Mouse (Mus musculus) cerebellum, postnatal 25 days (tissue): ENCODE measurements around the gene Gabbr1.
"Not testable (repeated sequence)": the region's sequence is repeated elsewhere in the genome, so short reads cannot be mapped to it uniquely, and the experiment has no call there.

ENCODE experiments used
- DNase-seq, 2 experiments: peaks; one replicate each; pipeline ENCODE4 v3.0.0; 2021; ENCODE audit warnings: mixed read lengths in 2 of 2

Gabbr1 gene

DNA sequence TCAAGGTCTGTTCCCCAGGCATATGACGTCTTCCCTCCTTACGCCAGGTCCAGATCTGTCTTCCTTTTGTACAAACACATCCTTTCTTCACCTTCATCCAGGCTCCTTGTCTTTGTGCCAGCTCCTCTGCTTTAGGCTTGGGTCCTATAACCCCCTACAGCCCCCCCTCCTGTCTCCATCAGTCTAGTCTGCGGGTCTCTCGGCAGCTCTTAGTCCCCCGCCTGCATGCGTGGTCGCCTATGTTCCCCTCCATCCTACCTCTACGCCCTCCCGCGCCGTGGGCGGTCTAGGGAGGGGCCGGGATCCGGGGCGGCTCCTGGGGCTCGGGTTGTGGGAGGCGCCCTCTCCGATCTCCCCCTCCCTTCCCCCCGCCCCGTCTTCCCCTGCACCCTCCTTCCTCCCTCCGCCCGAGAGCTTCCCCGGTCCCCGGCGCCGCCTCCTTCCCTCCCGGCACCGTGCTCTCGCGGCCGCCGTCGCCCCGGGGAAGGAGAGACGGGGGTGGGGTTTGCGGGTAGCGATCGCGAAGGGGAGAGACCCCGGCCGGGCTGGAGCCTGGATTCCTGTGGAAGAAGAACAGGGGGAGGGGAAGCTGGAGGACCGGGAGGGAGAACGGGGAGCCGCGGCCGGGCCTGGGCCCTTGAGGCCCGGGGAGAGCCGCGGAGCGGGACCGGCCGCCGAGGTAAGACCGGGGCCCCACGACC lies at the start of gene Gabbr1:
Gene Gabbr1 (plus strand): TSS at position 356 of the 701 bp plus-strand sequence.
- peak; percentile 88 to 94 for DNase-seq

DNA sequence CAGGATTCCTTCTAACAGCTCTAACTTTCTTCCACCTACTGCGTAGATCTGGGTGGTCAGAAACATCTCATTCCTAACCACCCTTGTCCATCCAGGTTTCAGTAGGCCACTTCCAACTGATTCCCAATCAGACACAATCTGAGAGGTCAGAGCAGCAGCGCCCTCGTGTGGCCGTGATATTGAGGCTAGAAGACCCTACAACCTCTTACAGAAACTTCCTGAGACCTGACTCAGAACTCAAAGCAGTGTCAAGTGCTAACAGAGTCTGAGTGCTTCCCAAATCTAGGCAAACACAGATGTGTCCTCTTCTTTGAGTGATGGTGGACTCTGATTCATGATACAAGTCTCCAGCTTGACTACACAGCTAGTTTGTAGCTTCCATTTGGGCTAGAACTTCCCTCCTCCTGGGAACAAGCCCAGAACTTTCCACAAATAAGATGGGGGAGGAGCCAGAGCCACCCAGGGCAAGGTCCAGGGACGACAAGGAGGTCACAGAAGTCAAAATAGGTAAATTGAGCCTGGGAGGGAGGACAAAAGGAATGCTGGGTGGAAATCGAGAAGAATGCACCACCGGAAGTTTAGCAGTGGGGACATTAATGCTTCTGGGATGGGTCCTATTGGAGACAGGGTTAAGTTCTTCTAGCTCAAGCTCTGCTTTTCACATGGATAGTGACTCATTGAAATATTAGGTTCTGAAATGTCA lies 48.6 kb upstream of the Gabbr1 start:
- DNase-seq: peak; percentile 80 to 91

- no peak for DNase-seq
Observed at GRCm38 (mm10) chr17:36998477-36998876, 47.3 kb upstream of the Gabbr1 start.

DNA sequence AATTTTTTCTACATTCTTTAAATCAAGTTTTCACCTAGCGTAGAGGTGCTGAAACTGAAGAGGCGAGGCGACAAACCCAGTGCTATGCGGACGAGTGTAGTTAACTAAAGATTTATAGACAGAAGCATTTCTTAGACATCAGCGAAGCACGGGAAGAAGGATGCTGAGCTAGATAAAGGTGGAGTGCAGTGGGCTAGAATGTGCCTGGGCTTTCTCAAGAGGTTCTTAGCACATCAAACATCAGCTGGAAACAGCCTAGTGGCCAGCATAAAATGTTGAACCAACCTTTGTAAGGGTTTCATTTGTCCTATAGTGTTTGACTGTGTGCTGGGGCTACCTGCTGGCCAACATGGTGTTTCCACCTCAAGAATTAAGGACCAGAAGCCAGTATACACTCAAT lies 44.9 kb upstream of the Gabbr1 start, which contains the start of gene Zfp57:
Gene Zfp57 (plus strand): TSS at position 301 of the 400 bp plus-strand sequence.
- no peak for DNase-seq

DNA sequence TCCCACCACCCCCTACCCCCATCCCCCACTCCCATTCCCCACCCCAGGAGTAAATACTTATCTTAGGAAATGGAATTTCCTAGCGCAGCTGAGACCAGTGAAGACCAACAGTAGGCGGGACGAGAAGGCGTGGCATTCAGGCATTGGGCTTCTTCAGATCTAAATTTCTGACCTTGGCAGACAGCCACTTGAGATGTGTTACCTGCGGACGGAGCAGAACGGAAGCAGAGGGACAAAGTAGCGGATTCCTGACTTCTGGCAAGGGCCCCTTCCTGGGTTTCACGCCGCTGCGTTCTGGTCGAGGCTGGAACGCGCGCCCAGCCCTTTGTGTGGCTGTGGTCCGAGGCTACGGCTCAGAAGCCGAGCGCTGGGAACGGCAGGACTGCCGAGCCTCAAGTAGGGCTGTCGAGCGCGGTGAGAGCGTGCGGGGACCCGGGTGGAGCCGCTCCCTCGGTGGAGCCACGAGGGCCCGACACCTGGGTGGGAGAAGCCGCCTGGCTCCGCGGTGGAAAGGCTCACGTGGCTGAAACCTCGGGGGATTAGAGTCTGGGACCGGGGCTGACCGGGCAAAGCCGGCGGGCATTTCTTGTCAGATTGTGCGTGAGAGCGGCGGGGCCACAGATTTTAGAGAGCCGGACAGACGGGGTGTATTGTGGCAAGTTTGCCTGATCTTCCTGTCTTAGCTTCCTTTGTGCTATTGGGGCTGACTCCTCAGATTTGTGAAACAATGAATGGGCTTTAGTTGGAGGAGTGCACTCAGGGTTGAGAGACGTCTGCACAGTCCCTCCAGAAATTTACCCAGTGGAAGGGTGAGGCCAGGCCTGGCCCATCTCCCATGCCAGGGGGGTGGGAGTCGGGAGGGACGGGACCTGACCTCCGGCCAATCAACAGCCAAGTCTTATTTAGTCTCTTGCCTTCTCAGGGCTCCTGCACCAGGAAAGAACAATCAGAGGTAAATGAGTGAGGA lies 43.1 kb upstream of the Gabbr1 start:
- peak; percentile 65 to 66 for DNase-seq

DNA sequence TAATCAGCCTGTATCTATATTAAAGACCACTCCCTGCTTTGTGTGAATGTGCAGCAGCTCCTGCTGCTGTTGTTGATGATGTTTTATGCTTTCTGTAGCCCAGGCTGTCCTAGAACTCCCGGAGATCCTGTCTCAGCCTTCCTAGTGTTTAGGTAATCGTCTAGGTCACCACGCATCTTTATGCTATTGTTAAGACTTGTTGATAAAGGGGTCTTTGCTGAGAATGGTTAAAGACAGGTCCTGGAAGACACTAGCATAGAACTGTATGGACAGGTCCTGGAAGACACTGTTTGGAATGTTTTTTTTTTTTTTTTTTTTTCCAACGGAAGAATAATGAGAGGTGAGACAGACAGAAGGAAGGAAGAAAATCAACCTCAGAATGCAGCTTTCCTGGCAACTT lies 42.4 kb upstream of the Gabbr1 start:
- DNase-seq: no peak

DNA sequence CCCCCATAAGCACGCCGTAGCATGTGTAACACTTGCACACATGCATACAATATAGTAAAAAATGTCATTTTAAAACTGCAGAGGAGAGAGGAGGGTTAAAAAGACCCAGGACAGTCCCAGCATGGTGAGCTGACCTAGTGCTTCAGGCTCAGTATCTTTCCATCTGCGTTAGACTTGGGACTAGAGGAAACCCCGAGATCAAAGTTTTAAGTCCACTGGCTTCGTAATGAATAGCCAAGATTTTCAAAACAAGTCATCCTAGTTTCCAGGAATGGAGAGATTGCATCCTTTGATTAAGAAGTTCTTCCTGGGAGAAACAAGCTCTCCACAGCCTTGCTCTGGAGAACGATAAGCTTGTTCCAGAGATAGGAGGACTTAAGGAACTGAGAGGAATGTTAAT lies 37.6 kb upstream of the Gabbr1 start:
- no peak for DNase-seq

- DNase-seq: no peak
Observed at GRCm38 (mm10) chr17:37009460-37010042, 36.2 kb upstream of the Gabbr1 start.

DNA sequence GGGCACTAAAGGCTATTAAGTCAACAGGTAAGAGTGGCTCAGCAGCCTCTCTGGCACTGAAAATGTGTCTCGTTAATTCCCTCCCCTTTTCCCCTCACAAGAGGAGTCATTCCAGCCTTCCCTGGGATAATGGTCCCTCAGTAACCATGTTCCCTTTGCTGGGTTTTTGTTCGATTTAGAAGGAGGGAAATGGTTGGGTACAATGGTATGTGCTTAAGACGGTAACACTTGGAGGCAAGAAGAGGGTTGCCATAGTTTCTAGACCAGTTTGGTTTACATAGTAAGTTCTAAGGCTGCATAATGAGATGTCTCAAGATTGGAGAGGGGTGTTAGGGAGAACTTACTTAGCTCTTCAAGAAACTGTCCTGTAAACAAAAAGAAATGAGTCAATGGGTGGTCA lies 34.0 kb upstream of the Gabbr1 start:
- DNase-seq: no peak

GRCm38 (mm10) chr17:37012141-37012540 lies 33.6 kb upstream of the Gabbr1 start:
- no peak for DNase-seq

DNA sequence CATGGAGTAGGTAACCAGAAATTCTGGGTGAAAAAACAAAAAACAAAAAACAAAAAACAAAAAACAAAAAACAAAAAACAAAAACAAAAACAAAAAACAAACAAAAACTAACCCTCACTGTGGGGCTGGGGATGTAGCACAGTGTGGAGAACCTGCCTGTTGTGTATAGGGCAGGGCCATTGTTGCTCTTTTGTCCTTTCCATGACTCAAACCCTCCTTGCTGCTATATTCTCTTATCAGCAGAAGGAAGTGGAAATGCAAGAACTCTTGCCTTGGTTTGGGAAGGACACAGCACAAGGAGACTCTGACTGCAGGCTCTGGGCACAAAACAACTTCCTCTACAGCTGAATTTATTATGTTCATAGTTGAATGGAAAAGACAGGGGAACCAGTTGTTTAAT lies 29.4 kb upstream of the Gabbr1 start:
- DNase-seq: no peak

DNA sequence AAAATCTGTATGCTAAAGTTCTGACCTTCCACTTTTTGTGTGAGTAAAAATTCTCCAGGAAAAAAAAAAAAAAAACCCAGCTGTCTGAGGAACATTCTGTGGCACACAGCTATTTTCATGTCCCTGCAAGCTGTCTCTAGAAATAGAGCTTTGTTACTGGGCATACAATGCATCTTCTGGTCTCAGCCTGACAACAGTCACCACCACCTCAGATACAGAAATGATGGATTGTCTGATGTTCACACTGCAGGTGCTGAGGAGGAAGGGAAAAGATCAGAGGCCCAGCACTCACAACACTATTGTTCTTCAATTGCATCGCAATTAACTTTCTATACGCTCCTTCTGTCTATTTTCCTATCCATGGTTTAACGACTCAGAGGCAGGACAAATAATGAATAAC lies 27.4 kb upstream of the Gabbr1 start:
- no peak for DNase-seq

DNA sequence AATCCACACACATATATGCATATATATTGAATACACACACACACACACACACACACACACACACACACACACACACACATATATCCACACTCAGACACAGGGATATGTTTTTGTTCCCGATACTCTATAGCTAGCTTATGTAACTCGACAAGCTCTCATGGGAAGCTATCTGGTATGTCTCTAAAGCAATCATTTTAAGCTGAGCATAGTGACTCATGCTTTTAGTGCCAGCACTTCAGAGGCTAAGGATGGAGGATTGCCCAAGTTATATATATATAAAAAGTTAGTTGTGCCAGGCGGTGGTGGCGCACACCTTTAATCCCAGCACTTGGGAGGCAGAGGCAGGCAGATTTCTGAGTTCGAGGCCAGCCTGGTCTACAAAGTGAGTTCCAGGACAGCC lies 26.5 kb upstream of the Gabbr1 start:
- DNase-seq: not testable (repeated sequence)

DNA sequence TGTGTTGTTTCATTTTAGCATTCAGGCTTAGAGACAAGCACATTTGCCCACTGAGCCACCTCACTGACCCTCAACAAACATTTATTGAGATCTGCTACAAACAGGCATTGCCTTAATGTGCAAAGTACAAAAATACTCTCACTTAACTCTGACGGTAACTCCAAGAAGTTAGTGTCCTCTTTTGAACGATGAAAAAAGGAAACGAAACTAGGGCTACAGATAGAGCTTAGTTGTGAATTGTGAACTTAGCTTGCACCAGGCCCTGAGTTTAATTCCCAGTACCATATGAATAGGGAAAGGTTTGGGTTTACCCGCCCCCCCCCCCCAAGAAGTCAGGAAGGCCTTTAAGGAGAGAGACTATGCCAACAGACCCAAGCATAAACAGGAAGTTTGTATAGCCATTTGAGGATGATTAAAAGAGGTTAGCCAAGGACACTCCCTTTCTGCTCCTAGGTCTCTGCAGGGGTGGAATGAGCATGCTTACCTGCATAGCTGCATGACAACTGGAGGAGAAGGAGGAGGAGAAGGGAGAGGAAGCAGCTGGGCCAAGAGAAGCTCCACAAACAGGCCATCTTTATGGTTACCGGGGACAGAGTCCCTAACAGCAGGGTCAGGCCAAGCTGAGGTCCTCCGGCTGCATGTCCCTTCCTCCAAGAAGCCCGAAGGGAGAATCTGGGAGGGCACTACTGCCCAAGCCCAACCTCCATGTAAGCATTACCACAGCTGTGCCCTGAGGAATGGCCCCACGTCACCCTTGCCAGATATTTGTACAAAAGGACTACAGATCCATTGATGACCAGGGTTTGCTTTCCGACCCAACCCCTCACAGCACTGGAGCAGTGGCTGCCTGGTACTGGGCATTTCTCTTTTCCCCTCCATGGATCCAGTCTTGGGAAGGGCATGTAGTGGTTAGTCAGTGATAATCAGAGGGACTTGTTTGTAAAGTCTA lies 22.9 kb upstream of the Gabbr1 start, which contains the start of gene Mog:
Gene Mog (minus strand): TSS at position 771 of the 949 bp plus-strand sequence.
- DNase-seq: no peak

- DNase-seq: no peak
Observed at GRCm38 (mm10) chr17:37026425-37026824, 19.3 kb upstream of the Gabbr1 start.

GRCm38 (mm10) chr17:37027486-37027885 lies 18.3 kb upstream of the Gabbr1 start:
- DNase-seq: no peak

GRCm38 (mm10) chr17:37028212-37028611 lies 17.6 kb upstream of the Gabbr1 start:
- no peak for DNase-seq

- peak; percentile 96 for DNase-seq
Observed at GRCm38 (mm10) chr17:37028683-37029120, 17.1 kb upstream of the Gabbr1 start.

DNA sequence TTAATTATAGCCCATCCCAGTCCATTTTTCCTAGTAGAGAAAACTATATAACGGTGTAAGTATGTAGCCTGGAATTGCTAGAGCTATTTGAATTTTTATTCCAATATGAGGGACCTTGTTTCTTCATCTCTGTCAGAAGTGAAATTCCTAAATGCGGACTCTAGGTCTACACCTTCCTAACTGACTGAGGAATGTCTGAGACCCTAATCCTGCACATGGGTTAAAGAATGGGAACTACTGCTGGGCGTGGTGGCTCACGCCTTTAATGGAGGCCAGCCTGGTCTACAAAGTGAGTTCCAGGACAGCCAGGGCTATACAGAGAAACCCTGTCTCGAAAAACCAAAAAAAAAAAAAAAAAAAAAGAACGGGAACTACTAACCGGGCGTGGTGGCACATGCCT lies 16.6 kb upstream of the Gabbr1 start:
- no peak for DNase-seq

DNA sequence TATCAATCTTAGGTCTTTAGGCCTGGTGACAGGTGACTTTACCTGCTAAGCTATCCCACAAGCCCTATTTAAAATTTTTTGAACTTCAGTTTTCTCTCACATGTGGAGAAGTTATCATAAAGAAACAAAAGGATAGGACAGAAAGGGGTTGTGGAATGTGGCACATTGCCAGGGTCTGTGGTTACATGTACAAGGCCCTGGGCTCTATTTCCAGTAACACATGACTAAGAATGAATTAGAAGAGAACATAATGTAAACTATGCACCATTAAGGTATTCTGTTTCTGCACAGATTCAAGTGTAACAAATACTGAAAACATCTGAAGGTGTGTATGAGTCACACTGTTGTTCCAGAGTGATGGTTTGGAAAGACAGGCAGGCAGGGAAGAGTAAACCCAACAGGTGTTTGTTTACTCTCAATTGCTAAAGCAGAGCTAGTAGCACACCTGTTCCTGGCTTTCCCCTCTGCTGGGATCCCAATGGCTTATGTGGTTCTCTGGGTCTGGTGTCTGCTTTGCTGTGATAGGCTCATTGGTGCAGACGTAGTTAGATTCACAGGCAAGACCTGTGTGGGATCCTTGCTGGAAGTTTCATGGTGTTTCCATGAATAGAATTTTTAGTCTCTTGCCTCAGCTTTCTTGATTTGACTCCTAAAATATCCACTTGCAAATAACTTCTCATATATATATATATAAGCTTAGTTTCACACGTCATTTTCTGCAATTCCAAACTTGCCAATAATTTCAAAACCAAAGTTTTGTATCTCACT lies 6.5 kb upstream of the Gabbr1 start:
- DNase-seq: no peak
